Mouse (Mus musculus) lung, postnatal 0 days (tissue): ENCODE measurements around the gene Drc1.

Experiments
- CTCF ChIP-seq: IDR thresholded peaks from 2 replicates; pipeline ENCODE4 v1.5.1; 2016; ENCODE audit warnings: antibody characterized with exemption, mild to moderate bottlenecking
- EP300 ChIP-seq: IDR thresholded peaks from 2 replicates; pipeline ENCODE4 v1.6.1; 2016; ENCODE audit warnings: antibody characterized with exemption, mild to moderate bottlenecking, control low read depth

DNA sequence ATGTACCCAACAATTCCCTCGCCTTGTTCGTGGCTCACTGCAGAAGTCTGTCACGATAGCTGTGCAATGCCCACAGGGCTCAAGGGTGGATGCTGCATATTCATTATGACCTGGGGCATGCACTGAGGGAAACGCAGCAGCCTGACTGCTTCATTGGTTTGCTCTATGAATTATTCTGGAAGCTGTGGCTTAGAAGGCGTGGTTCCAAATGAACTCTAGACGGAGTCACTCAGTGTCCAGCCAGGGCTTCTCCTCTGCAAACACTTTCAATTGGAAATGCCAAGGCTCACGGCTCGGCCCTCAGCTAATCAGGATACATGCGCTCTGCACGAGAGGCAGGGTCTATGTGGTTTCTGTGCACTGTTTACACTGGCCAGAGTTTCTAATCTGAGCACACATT, 130.3 kb downstream of the Drc1 start:
- TF ChIP-seq EP300 (no peak), CTCF (no peak)
